Mouse (Mus musculus) embryonic facial prominence, embryonic 15.5 days (tissue): ENCODE results near the gene Nudt16l1. TPM values are rescaled to one million over a fixed set of nuclear protein-coding genes. Genes with fewer than 3 reads are reported as not detected.
A peak's percentile ranks its signal among the peaks of the same experiment; 100 is the strongest.

Experiments
- ATAC-seq: fragments of 200-750 bp; cut with Nextera tagmentation; 2 replicates; pipeline ENCODE4 v1.8.0; 2017; ENCODE audit warnings: low read depth, moderate TSS enrichment; ENCODE audit not compliant: insufficient number of reproducible peaks, low FRiP score, low TSS enrichment
- H3K27ac ChIP-seq: fragments of 300-500 bp; sonication (generic); replicated peaks from 2 replicates; pipeline ENCODE4 v1.5.1; 2015; ENCODE audit warnings: mild to moderate bottlenecking, inconsistent platforms
- H3K27me3 ChIP-seq: fragments of 300-500 bp; sonication (generic); 2 replicates; pipeline ENCODE4 v1.6.1; 2015; ENCODE audit warnings: inconsistent platforms
- H3K36me3 ChIP-seq: fragments of 300-500 bp; sonication (generic); 2 replicates; pipeline ENCODE4 v1.6.1; 2015; ENCODE audit warnings: mild to moderate bottlenecking, inconsistent platforms
- H3K4me1 ChIP-seq: fragments of 300-500 bp; sonication (generic); 2 replicates; pipeline ENCODE4 v1.6.1; 2015; ENCODE audit warnings: inconsistent platforms
- H3K4me2 ChIP-seq: fragments of 300-500 bp; sonication (generic); replicated peaks from 2 replicates; pipeline ENCODE4 v1.6.1; 2015; ENCODE audit warnings: mild to moderate bottlenecking, inconsistent platforms
- H3K4me3 ChIP-seq: fragments of 300-500 bp; sonication (generic); replicated peaks from 2 replicates; pipeline ENCODE4 v1.5.1; 2015; ENCODE audit warnings: mild to moderate bottlenecking, inconsistent platforms
- H3K9ac ChIP-seq: fragments of 300-500 bp; sonication (generic); 2 replicates; pipeline ENCODE4 v1.6.1; 2015; ENCODE audit warnings: inconsistent platforms
- H3K9me3 ChIP-seq: fragments of 300-500 bp; sonication (generic); replicated peaks from 2 replicates; pipeline ENCODE4 v1.6.1; 2016; ENCODE audit warnings: inconsistent platforms
- WGBS: fragments of 180-500 bp; shearing (Covaris S2); methylation state at CpG from one replicate; pipeline ENCODE4 v1.1.7; 2015; 5-methylcytosine and 5-hydroxymethylcytosine counted together
- polyA plus RNA-seq: library from polyadenylated mRNA; unstranded; fragments of >200 nt; fragmentation: Nextera tagmentation; extraction: Ambion mirVana; gene quantifications from 2 replicates; pipeline ENCODE4 v1.2.1, GENCODE M21; 2015

Nudt16l1 gene
- polyA plus RNA-seq, 1 experiment from 2014 or later: 156 TPM

GRCm38 (mm10) chr16:4937351-4938190, 990 bp upstream of the Nudt16l1 start:
- Histone ChIP-seq H3K36me3 (peaks cover 77% of the 10 kb centered on the region), H3K4me2 (no peak overlapping the region), H3K27ac (no peak overlapping the region), H3K4me3 (no peak overlapping the region), H3K4me1 (peaks cover 24% of the 10 kb centered on the region), H3K9ac (no peak overlapping the region), H3K27me3 (no peaks in the 10 kb centered on the region), H3K9me3 (no peaks in the 10 kb centered on the region)
- no peak for ATAC-seq
- 89% methylated on average over 8 of the region's 8 CpGs for WGBS

GRCm38 (mm10) chr16:4938989-4939388, 428 bp downstream of the Nudt16l1 start:
- H3K27ac ChIP-seq: peak overlapping the region; percentile 91
- ATAC-seq: peak; percentile 93
- H3K4me1 ChIP-seq: peaks cover 24% of the 10 kb centered on the region
- peak overlapping the region; percentile 95 for H3K4me3 ChIP-seq
- H3K27me3 ChIP-seq: no peaks in the 10 kb centered on the region
- peak overlapping the region; percentile 79 for H3K4me2 ChIP-seq
- peak overlapping the region; percentile 99 for H3K9ac ChIP-seq
- no peaks in the 10 kb centered on the region for H3K9me3 ChIP-seq
- H3K36me3 ChIP-seq: peaks cover 77% of the 10 kb centered on the region
- WGBS: under 1% methylated on average over 28 of the region's 28 CpGs

- peaks cover 75% of the 10 kb centered on the region for H3K36me3 ChIP-seq
Observed at GRCm38 (mm10) chr16:4939412-4939811, 851 bp downstream of the Nudt16l1 start.

GRCm38 (mm10) chr16:4940311-4940850, 1.8 kb downstream of the Nudt16l1 start:
- Histone ChIP-seq H3K4me1 (peaks cover 24% of the 10 kb centered on the region), H3K9me3 (no peaks in the 10 kb centered on the region), H3K27me3 (no peaks in the 10 kb centered on the region), H3K4me2 (peak overlapping the region; percentile 79; the same call in 1 of the 2 replicates), H3K9ac (no peak overlapping the region), H3K36me3 (peaks cover 74% of the 10 kb centered on the region), H3K27ac (no peak overlapping the region), H3K4me3 (peak overlapping the region; percentile 95; the same call in 1 of the 2 replicates)
- WGBS: 82% methylated on average over 10 of the region's 10 CpGs
- no peak for ATAC-seq

More at GRCm38 (mm10) chr16:4939412-4939811, 851 bp downstream of the Nudt16l1 start:
- Histone ChIP-seq H3K4me3 (peak overlapping the region; percentile 95), H3K27me3 (no peaks in the 10 kb centered on the region), H3K4me2 (peak overlapping the region; percentile 79), H3K9ac (peak overlapping the region; percentile 99), H3K4me1 (peaks cover 24% of the 10 kb centered on the region), H3K27ac (peak overlapping the region; percentile 91), H3K9me3 (no peaks in the 10 kb centered on the region)
- peak; percentile 52 for ATAC-seq
- 4% methylated on average over 16 of the region's 16 CpGs for WGBS

- Histone ChIP-seq H3K9ac (no peak overlapping the region), H3K4me1 (peaks cover 21% of the 10 kb centered on the region), H3K4me3 (no peak overlapping the region), H3K27ac (no peak overlapping the region), H3K36me3 (peaks cover 73% of the 10 kb centered on the region), H3K4me2 (no peak overlapping the region), H3K9me3 (no peaks in the 10 kb centered on the region), H3K27me3 (no peaks in the 10 kb centered on the region)
- ATAC-seq: no peak
Observed at GRCm38 (mm10) chr16:4941016-4941415, 2.5 kb downstream of the Nudt16l1 start.

- Histone ChIP-seq H3K4me3 (no peak overlapping the region), H3K4me2 (no peak overlapping the region), H3K4me1 (peaks cover 20% of the 10 kb centered on the region), H3K27ac (no peak overlapping the region), H3K9me3 (no peaks in the 10 kb centered on the region), H3K36me3 (peaks cover 74% of the 10 kb centered on the region), H3K27me3 (no peaks in the 10 kb centered on the region), H3K9ac (no peak overlapping the region)
- ATAC-seq: no peak
- 91% methylated on average over 8 of the region's 8 CpGs for WGBS
Observed at GRCm38 (mm10) chr16:4942868-4943267, 4.3 kb downstream of the Nudt16l1 start.

- Histone ChIP-seq H3K36me3 (peaks cover 78% of the 10 kb centered on the region), H3K27ac (no peak overlapping the region), H3K9me3 (no peaks in the 10 kb centered on the region), H3K4me2 (no peak overlapping the region), H3K27me3 (no peaks in the 10 kb centered on the region), H3K4me3 (no peak overlapping the region), H3K9ac (no peak overlapping the region), H3K4me1 (peaks cover 17% of the 10 kb centered on the region)
- no peak for ATAC-seq
- 93% methylated on average over 3 of the region's 3 CpGs for WGBS
Observed at GRCm38 (mm10) chr16:4943431-4943830, 4.9 kb downstream of the Nudt16l1 start.

GRCm38 (mm10) chr16:4945415-4945814, 6.9 kb downstream of the Nudt16l1 start:
- Histone ChIP-seq H3K27ac (no peak overlapping the region), H3K4me1 (peaks cover 3% of the 10 kb centered on the region), H3K4me3 (no peak overlapping the region), H3K9ac (no peak overlapping the region), H3K9me3 (no peaks in the 10 kb centered on the region), H3K4me2 (no peak overlapping the region), H3K36me3 (peaks cover 87% of the 10 kb centered on the region), H3K27me3 (no peaks in the 10 kb centered on the region)
- no peak for ATAC-seq
- 81% methylated on average over 4 of the region's 4 CpGs for WGBS

GRCm38 (mm10) chr16:4946155-4946554, 7.6 kb downstream of the Nudt16l1 start:
- peaks cover 87% of the 10 kb centered on the region for H3K36me3 ChIP-seq
- WGBS: 88% methylated on average over 3 of the region's 3 CpGs

GRCm38 (mm10) chr16:4947378-4947777, 8.8 kb downstream of the Nudt16l1 start:
- WGBS: 92% methylated on average over 4 of the region's 4 CpGs
- ATAC-seq: no peak
- Histone ChIP-seq H3K36me3 (peaks cover 85% of the 10 kb centered on the region), H3K4me2 (no peak overlapping the region), H3K9me3 (no peaks in the 10 kb centered on the region), H3K4me3 (no peak overlapping the region), H3K4me1 (no peaks in the 10 kb centered on the region), H3K27ac (no peak overlapping the region), H3K9ac (no peak overlapping the region), H3K27me3 (no peaks in the 10 kb centered on the region)

More at GRCm38 (mm10) chr16:4946155-4946554, 7.6 kb downstream of the Nudt16l1 start:
- no peaks in the 10 kb centered on the region for H3K4me1 ChIP-seq
- no peaks in the 10 kb centered on the region for H3K9me3 ChIP-seq
- no peaks in the 10 kb centered on the region for H3K27me3 ChIP-seq
- no peak overlapping the region for H3K4me3 ChIP-seq
- no peak overlapping the region for H3K4me2 ChIP-seq
- no peak for ATAC-seq
- no peak overlapping the region for H3K9ac ChIP-seq
- H3K27ac ChIP-seq: no peak overlapping the region

- Histone ChIP-seq H3K4me2 (no peak overlapping the region), H3K9me3 (no peaks in the 10 kb centered on the region), H3K36me3 (peaks cover 67% of the 10 kb centered on the region), H3K27ac (no peak overlapping the region), H3K4me3 (no peak overlapping the region), H3K4me1 (0 out of 2 replicates have a peak, but pooled peaks cover 2% of the 10 kb centered on the region), H3K9ac (no peak overlapping the region), H3K27me3 (no peaks in the 10 kb centered on the region)
- WGBS: 87% methylated on average over 3 of the region's 3 CpGs
- no peak for ATAC-seq
Observed at GRCm38 (mm10) chr16:4956609-4957008, 18.0 kb downstream of the Nudt16l1 start.
